Mouse (Mus musculus): Measurements from ENCODE around the gene Csnk1g1. TPM values are rescaled to one million over a fixed set of nuclear protein-coding genes. Genes with fewer than 3 reads are reported as not detected.

Csnk1g1 gene
- polyA plus RNA-seq, 1 experiment from 2014 or later, result 2.0 TPM

DNA sequence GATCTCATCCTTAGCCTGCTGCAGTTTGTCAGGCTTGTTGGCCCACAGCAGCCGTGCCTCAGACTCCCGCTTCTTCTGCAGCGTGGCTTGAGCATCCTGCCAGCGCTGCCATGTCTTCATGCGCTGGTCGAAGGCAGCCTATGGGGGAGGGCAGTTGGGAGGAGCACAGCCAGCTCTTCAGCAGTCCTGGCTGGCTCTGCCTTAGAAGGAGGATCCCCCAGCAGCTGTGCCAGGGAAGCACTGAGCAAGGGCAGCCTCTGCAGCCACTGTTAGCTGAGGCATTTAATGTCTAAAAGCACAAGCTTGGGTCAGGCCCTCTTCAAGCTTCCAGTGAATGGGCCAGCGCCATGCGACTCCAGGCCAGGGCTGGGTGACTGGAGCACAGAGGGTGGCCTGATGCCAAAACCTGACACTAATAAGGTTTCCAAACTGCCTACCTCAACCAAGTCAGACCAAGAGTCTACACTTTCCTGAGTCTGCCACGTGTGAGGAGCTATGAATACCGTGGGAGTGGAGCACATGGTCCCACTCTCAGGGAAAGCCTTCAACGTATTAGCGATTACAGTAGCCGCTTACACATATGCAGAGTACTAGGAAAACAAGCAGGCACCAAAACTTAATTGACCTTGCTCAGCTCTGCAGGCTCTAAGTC is 182.0 kb downstream of the Csnk1g1 start:
- Histone ChIP-seq H3K4me3 (ENCODE audit: low read depth, low read length) (no peak overlapping the region), H3K4me2 (ENCODE audit: low read depth, low read length) (no peak overlapping the region), H3K9me3 (ENCODE audit: low read length) (no peaks in the 10 kb centered on the region), H3K4me1 (ENCODE audit: insufficient read depth) (0 out of 2 replicates have a peak, but pooled peaks cover 2% of the 10 kb centered on the region), H3K27ac (ENCODE audit: low read depth) (no peak overlapping the region), H3K27me3 (ENCODE audit: insufficient read depth, low read length) (no peaks in the 10 kb centered on the region), H3K36me3 (replicated peaks; ENCODE audit: insufficient read depth, low read length) (peaks cover 73% of the 10 kb centered on the region), H3K9ac (replicated peaks) (no peak overlapping the region)
- WGBS (ENCODE audit: insufficient replicate concordance), result 91% methylated on average over 13 of the region's 13 CpGs
- ATAC-seq, result no peak
- no peak for DNase-seq
- TF ChIP-seq EP300 (IDR thresholded peaks at IDR 0.05; ENCODE audit: low read depth) (no peak), CTCF (IDR thresholded peaks at IDR 0.05; ENCODE audit: low read depth) (no peak)

DNA sequence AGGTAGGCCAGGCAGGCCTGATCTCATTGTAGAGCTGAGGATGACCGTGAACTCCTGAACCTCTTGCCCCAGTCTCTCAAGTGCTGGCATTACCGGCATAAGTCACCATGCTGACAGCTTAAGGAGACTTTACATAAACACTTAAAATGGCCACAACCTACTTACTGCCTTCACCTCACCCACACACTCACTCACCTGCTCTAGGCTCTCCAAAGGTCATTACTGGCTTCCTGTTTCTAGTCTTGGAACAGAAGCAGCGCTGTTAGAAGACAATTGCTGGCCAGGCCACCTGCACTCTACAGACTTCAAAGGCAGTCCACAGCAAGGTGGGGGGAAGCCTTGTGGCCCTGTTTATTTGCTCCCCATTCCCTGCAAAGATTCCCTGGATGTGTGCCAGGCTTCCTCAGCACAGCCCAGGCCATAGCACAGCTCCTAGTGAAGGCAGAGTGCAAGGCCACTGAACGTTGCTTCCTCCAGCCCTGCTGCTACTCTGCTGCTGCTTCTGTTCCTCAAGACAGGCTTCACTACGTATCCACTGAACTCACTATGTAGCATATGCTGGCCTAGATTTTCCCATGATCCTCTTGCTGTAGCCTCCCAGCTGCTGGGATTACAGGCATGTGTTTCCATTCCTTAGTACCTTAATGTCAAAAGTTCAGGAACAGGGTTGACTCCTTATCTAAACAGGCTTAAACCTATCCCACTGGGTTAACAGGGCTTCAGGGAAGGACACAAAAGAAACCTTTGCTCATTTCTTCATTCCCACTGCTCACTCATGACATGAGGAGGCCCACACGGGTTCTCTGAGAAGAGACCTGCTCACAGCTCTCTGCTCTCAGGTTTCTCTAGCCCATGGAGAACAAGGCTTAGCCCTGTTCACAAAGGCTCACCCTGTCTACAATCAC is 182.9 kb downstream of the Csnk1g1 start:
- Histone ChIP-seq H3K27me3 (ENCODE audit: insufficient read depth, low read length) (no peaks in the 10 kb centered on the region), H3K9me3 (ENCODE audit: low read length) (no peaks in the 10 kb centered on the region), H3K4me1 (ENCODE audit: insufficient read depth) (0 out of 2 replicates have a peak, but pooled peaks cover 2% of the 10 kb centered on the region), H3K4me3 (ENCODE audit: low read depth, low read length) (no peak overlapping the region), H3K4me2 (ENCODE audit: low read depth, low read length) (no peak overlapping the region), H3K27ac (ENCODE audit: low read depth) (no peak overlapping the region), H3K9ac (replicated peaks) (no peak overlapping the region), H3K36me3 (replicated peaks; ENCODE audit: insufficient read depth, low read length) (peaks cover 82% of the 10 kb centered on the region)
- no peak for TF ChIP-seq EP300 (IDR thresholded peaks at IDR 0.05; ENCODE audit: low read depth)
- no peak for TF ChIP-seq CTCF (IDR thresholded peaks at IDR 0.05; ENCODE audit: low read depth)
- WGBS (ENCODE audit: insufficient replicate concordance), result 74% methylated on average over 6 of the region's 6 CpGs
- ATAC-seq, result no peak
- no peak for DNase-seq

DNA sequence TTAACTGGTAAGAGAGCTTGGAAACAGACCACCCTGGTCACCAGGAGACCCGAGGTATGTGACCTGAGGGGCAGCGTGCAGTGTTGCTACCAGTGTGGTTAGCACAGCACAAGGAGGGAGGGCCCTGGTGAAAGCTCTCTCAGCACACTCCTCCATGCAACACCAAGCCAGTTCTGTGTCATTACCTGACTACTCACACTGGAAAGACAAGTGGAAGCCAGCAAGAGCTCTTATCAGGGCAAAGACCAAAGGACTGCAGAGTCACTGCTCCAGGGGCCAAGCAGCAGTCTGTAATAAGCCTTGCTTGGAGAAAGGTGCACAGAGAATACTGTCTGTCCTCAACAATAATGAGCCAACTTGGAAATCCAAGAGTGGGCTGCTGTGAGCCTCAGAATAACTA is 183.9 kb downstream of the Csnk1g1 start:
- TF ChIP-seq EP300 (IDR thresholded peaks at IDR 0.05; ENCODE audit: low read depth), result no peak
- TF ChIP-seq CTCF (IDR thresholded peaks at IDR 0.05; ENCODE audit: low read depth), result no peak
- H3K27ac ChIP-seq (ENCODE audit: low read depth), result no peak overlapping the region
- H3K4me3 ChIP-seq (ENCODE audit: low read depth, low read length), result no peak overlapping the region
- H3K9ac ChIP-seq (replicated peaks), result no peak overlapping the region
- H3K9me3 ChIP-seq (ENCODE audit: low read length), result no peaks in the 10 kb centered on the region
- 76% methylated on average over 2 of the region's 2 CpGs for WGBS (ENCODE audit: insufficient replicate concordance)
- H3K4me1 ChIP-seq (ENCODE audit: insufficient read depth), result 0 out of 2 replicates have a peak, but pooled peaks cover 2% of the 10 kb centered on the region
- H3K4me2 ChIP-seq (ENCODE audit: low read depth, low read length), result no peak overlapping the region
- no peak for ATAC-seq
- DNase-seq, result no peak
- peaks cover 82% of the 10 kb centered on the region for H3K36me3 ChIP-seq (replicated peaks; ENCODE audit: insufficient read depth, low read length)
- H3K27me3 ChIP-seq (ENCODE audit: insufficient read depth, low read length), result no peaks in the 10 kb centered on the region

Other genes with a start within 250 kb of the Csnk1g1 start
- gene Oaz2, start 240.9 kb upstream of the Csnk1g1 start, polyA plus RNA-seq (2015; fragmentation: Nextera tagmentation; extraction: Ambion mirVana), result 50.9 and 52.8 TPM in 2 replicates
- gene Zfp609, start 81.4 kb upstream of the Csnk1g1 start, polyA plus RNA-seq (2015; fragmentation: Nextera tagmentation; extraction: Ambion mirVana), result 2.0 and 2.8 TPM in 2 replicates
- gene Pclaf, start 18.7 kb upstream of the Csnk1g1 start, polyA plus RNA-seq (2015; fragmentation: Nextera tagmentation; extraction: Ambion mirVana), result 55.8 and 61.7 TPM in 2 replicates
- gene Trip4, start 130 bp upstream of the Csnk1g1 start, polyA plus RNA-seq (2015; fragmentation: Nextera tagmentation; extraction: Ambion mirVana), result 6.8 and 8.7 TPM in 2 replicates
- 368 and 376 TPM in 2 replicates for gene Ppib, start 151.3 kb downstream of the Csnk1g1 start, polyA plus RNA-seq (2015; fragmentation: Nextera tagmentation; extraction: Ambion mirVana)
- 13.4 and 13.7 TPM in 2 replicates for gene Snx22, start 160.8 kb downstream of the Csnk1g1 start, polyA plus RNA-seq (2015; fragmentation: Nextera tagmentation; extraction: Ambion mirVana)
- gene Snx1, start 217.7 kb downstream of the Csnk1g1 start, polyA plus RNA-seq (2015; fragmentation: Nextera tagmentation; extraction: Ambion mirVana), result 30.4 and 34.5 TPM in 2 replicates
- 122 and 133 TPM in 2 replicates for gene Ciao2a, start 217.7 kb downstream of the Csnk1g1 start, polyA plus RNA-seq (2015; fragmentation: Nextera tagmentation; extraction: Ambion mirVana)
- gene Dapk2, start 249.3 kb downstream of the Csnk1g1 start, polyA plus RNA-seq (2015; fragmentation: Nextera tagmentation; extraction: Ambion mirVana), result 21.6 and 23.4 TPM in 2 replicates

Data from liver, postnatal 0 days (tissue).